Mouse (Mus musculus): ENCODE data around the gene Tymp. TPM values are rescaled to one million over a fixed set of nuclear protein-coding genes. Genes with fewer than 3 reads are reported as not detected.

Gene Tymp
- polyA plus RNA-seq (2012; fragmentation: generic; extraction: Trizol) = 4.1 TPM

GRCm38 (mm10) chr15:89376957-89377356 lies at the start of gene Tymp:
Gene Tymp (minus strand): TSS chr15:89377039.
- Histone ChIP-seq H3K36me3 (ENCODE audit: control insufficient read depth, insufficient read depth) (peaks cover 1% of the 10 kb centered on the region), H3K4me3 (no peak within 1 kb of the TSS), H3K79me2 (ENCODE audit: control insufficient read depth, insufficient read depth) (no peaks in the 10 kb centered on the region), H3ac (ENCODE audit: control insufficient read depth, insufficient read length) (no peak within 1 kb of the TSS), H3K27me3 (ENCODE audit: control insufficient read depth, insufficient read depth, insufficient read length) (peaks cover 34% of the 10 kb centered on the region), H3K4me2 (ENCODE audit: low read depth) (no peak within 1 kb of the TSS)
- no peak for TF ChIP-seq E2F4 (IDR thresholded peaks at IDR 0.05; ENCODE audit: insufficient read depth)

GRCm38 (mm10) chr15:89425711-89426121 lies 48.9 kb upstream of the Tymp start, which contains the start of gene Cpt1b:
Gene Cpt1b (minus strand): TSS chr15:89425863.
- Histone ChIP-seq H3K27me3 (ENCODE audit: control insufficient read depth, insufficient read depth, insufficient read length) (no peaks in the 10 kb centered on the region), H3K4me2 (ENCODE audit: low read depth) (no peak within 1 kb of the TSS), H3ac (ENCODE audit: control insufficient read depth, insufficient read length) (no peak within 1 kb of the TSS), H3K79me2 (ENCODE audit: control insufficient read depth, insufficient read depth) (peaks cover 12% of the 10 kb centered on the region), H3K36me3 (ENCODE audit: control insufficient read depth, insufficient read depth) (peaks cover 9% of the 10 kb centered on the region), H3K4me3 (no peak within 1 kb of the TSS)
- TF ChIP-seq POLR2AphosphoS2 (IDR thresholded peaks at IDR 0.05; ENCODE audit: insufficient read length, low read depth) = peak; percentile 71
- no peak for TF ChIP-seq USF1 (IDR thresholded peaks at IDR 0.05; ENCODE audit: low read depth)
- no peak for TF ChIP-seq MYOG (IDR thresholded peaks at IDR 0.05; ENCODE audit: control insufficient read depth in 1 of 3, insufficient read depth in 1 of 3, insufficient read length in 2 of 3, low read depth in 2 of 3)
- TF ChIP-seq TCF12 (IDR thresholded peaks at IDR 0.05; ENCODE audit: insufficient read depth, poor library complexity, severe bottlenecking) = no peak
- no peak for TF ChIP-seq E2F4 (IDR thresholded peaks at IDR 0.05; ENCODE audit: insufficient read depth)
- TF ChIP-seq SRF (IDR thresholded peaks at IDR 0.05; ENCODE audit: control insufficient read depth, insufficient read length, low read depth) = no peak
- no peak for TF ChIP-seq CEBPB (IDR thresholded peaks at IDR 0.05; ENCODE audit: insufficient read depth, poor library complexity, severe bottlenecking)
- TF ChIP-seq REST (IDR thresholded peaks at IDR 0.05; ENCODE audit: insufficient read depth, insufficient read length) = no peak

- TF ChIP-seq TCF12 (IDR thresholded peaks at IDR 0.05; ENCODE audit: insufficient read depth, poor library complexity, severe bottlenecking) (no peak), POLR2AphosphoS2 (IDR thresholded peaks at IDR 0.05; ENCODE audit: insufficient read length, low read depth) (no peak), POLR2A (IDR thresholded peaks at IDR 0.05; ENCODE audit: insufficient read length, low read depth) (no peak), USF1 (IDR thresholded peaks at IDR 0.05; ENCODE audit: low read depth) (no peak)
- H3ac ChIP-seq (ENCODE audit: control insufficient read depth, insufficient read length) = no peak overlapping the region
- no peak overlapping the region for H3K4me2 ChIP-seq (ENCODE audit: low read depth)
- no peaks in the 10 kb centered on the region for H3K27me3 ChIP-seq (ENCODE audit: control insufficient read depth, insufficient read depth, insufficient read length)
- H3K4me3 ChIP-seq = no peak overlapping the region
- H3K36me3 ChIP-seq (ENCODE audit: control insufficient read depth, insufficient read depth) = peaks cover 16% of the 10 kb centered on the region
- H3K79me2 ChIP-seq (ENCODE audit: control insufficient read depth, insufficient read depth) = peaks cover 12% of the 10 kb centered on the region
Observed at GRCm38 (mm10) chr15:89424621-89425020, 47.8 kb upstream of the Tymp start.

- no peaks in the 10 kb centered on the region for H3K27me3 ChIP-seq (ENCODE audit: control insufficient read depth, insufficient read depth, insufficient read length)
- H3K36me3 ChIP-seq (ENCODE audit: control insufficient read depth, insufficient read depth) = peaks cover 12% of the 10 kb centered on the region
- no peak overlapping the region for H3K4me3 ChIP-seq
- H3K79me2 ChIP-seq (ENCODE audit: control insufficient read depth, insufficient read depth) = no peaks in the 10 kb centered on the region
- H3ac ChIP-seq (ENCODE audit: control insufficient read depth, insufficient read length) = no peak overlapping the region
- no peak overlapping the region for H3K4me2 ChIP-seq (ENCODE audit: low read depth)
- TF ChIP-seq MYOG (IDR thresholded peaks at IDR 0.05; ENCODE audit: control insufficient read depth in 1 of 3, insufficient read depth in 1 of 3, insufficient read length in 2 of 3, low read depth in 2 of 3) (no peak), TCF12 (IDR thresholded peaks at IDR 0.05; ENCODE audit: insufficient read depth, poor library complexity, severe bottlenecking) (no peak), POLR2AphosphoS2 (IDR thresholded peaks at IDR 0.05; ENCODE audit: insufficient read length, low read depth) (no peak), MAX (IDR thresholded peaks at IDR 0.05; ENCODE audit: low read depth) (no peak), POLR2A (IDR thresholded peaks at IDR 0.05; ENCODE audit: insufficient read length, low read depth) (no peak), SRF (IDR thresholded peaks at IDR 0.05; ENCODE audit: control insufficient read depth, insufficient read length, low read depth) (no peak), TCF3 (IDR thresholded peaks at IDR 0.05; ENCODE audit: insufficient read length, low read depth) (no peak), REST (IDR thresholded peaks at IDR 0.05; ENCODE audit: insufficient read depth, insufficient read length) (no peak), CEBPB (IDR thresholded peaks at IDR 0.05; ENCODE audit: insufficient read depth, poor library complexity, severe bottlenecking) (no peak), USF1 (IDR thresholded peaks at IDR 0.05; ENCODE audit: low read depth) (no peak), E2F4 (IDR thresholded peaks at IDR 0.05; ENCODE audit: insufficient read depth) (no peak)
Observed at GRCm38 (mm10) chr15:89421938-89422337, 45.1 kb upstream of the Tymp start.

GRCm38 (mm10) chr15:89415282-89415681 lies 38.4 kb upstream of the Tymp start:
- H3ac ChIP-seq (ENCODE audit: control insufficient read depth, insufficient read length) = no peak overlapping the region
- H3K27me3 ChIP-seq (ENCODE audit: control insufficient read depth, insufficient read depth, insufficient read length) = no peaks in the 10 kb centered on the region
- no peak for TF ChIP-seq TCF3 (IDR thresholded peaks at IDR 0.05; ENCODE audit: insufficient read length, low read depth)
- TF ChIP-seq TCF12 (IDR thresholded peaks at IDR 0.05; ENCODE audit: insufficient read depth, poor library complexity, severe bottlenecking) = no peak
- no peak for TF ChIP-seq REST (IDR thresholded peaks at IDR 0.05; ENCODE audit: insufficient read depth, insufficient read length)
- TF ChIP-seq USF1 (IDR thresholded peaks at IDR 0.05; ENCODE audit: low read depth) = no peak
- no peak for TF ChIP-seq E2F4 (IDR thresholded peaks at IDR 0.05; ENCODE audit: insufficient read depth)
- H3K36me3 ChIP-seq (ENCODE audit: control insufficient read depth, insufficient read depth) = peaks cover 8% of the 10 kb centered on the region
- no peak overlapping the region for H3K4me3 ChIP-seq
- no peak overlapping the region for H3K4me2 ChIP-seq (ENCODE audit: low read depth)
- H3K79me2 ChIP-seq (ENCODE audit: control insufficient read depth, insufficient read depth) = no peaks in the 10 kb centered on the region

GRCm38 (mm10) chr15:89410118-89410517 lies 33.3 kb upstream of the Tymp start, which contains the start of gene Syce3:
Gene Syce3 (minus strand): TSS chr15:89410503.
- no peak within 1 kb of the TSS for H3K4me2 ChIP-seq (ENCODE audit: low read depth)
- TF ChIP-seq MAX (IDR thresholded peaks at IDR 0.05; ENCODE audit: low read depth) (no peak), MYOD1 (IDR thresholded peaks at IDR 0.05; ENCODE audit: control insufficient read depth in 1 of 3, insufficient read length in 2 of 3, low read depth in 2 of 3) (no peak), TCF3 (IDR thresholded peaks at IDR 0.05; ENCODE audit: insufficient read length, low read depth) (no peak), E2F4 (IDR thresholded peaks at IDR 0.05; ENCODE audit: insufficient read depth) (no peak), POLR2A (IDR thresholded peaks at IDR 0.05; ENCODE audit: insufficient read length, low read depth) (no peak), POLR2AphosphoS2 (IDR thresholded peaks at IDR 0.05; ENCODE audit: insufficient read length, low read depth) (no peak), USF1 (IDR thresholded peaks at IDR 0.05; ENCODE audit: low read depth) (no peak), CEBPB (IDR thresholded peaks at IDR 0.05; ENCODE audit: insufficient read depth, poor library complexity, severe bottlenecking) (no peak), TCF12 (IDR thresholded peaks at IDR 0.05; ENCODE audit: insufficient read depth, poor library complexity, severe bottlenecking) (no peak), MYOG (IDR thresholded peaks at IDR 0.05; ENCODE audit: control insufficient read depth in 1 of 3, insufficient read depth in 1 of 3, insufficient read length in 2 of 3, low read depth in 2 of 3) (no peak), SRF (IDR thresholded peaks at IDR 0.05; ENCODE audit: control insufficient read depth, insufficient read length, low read depth) (no peak), REST (IDR thresholded peaks at IDR 0.05; ENCODE audit: insufficient read depth, insufficient read length) (no peak)

More at GRCm38 (mm10) chr15:89410118-89410517, 33.3 kb upstream of the Tymp start, which contains the start of gene Syce3:
- no peaks in the 10 kb centered on the region for H3K27me3 ChIP-seq (ENCODE audit: control insufficient read depth, insufficient read depth, insufficient read length)
- H3K79me2 ChIP-seq (ENCODE audit: control insufficient read depth, insufficient read depth) = no peaks in the 10 kb centered on the region
- no peaks in the 10 kb centered on the region for H3K36me3 ChIP-seq (ENCODE audit: control insufficient read depth, insufficient read depth)
- H3ac ChIP-seq (ENCODE audit: control insufficient read depth, insufficient read length) = no peak within 1 kb of the TSS
- no peak within 1 kb of the TSS for H3K4me3 ChIP-seq
